Mouse (Mus musculus) CH12.LX (cell line): ENCODE data around the gene Nab2.
A peak's percentile ranks its signal among the peaks of the same experiment; 100 is the strongest.

Experiments used
- CHD1 ChIP-seq: IDR thresholded peaks from 2 replicates; pipeline ENCODE4 v1.6.1; 2012; ENCODE audit warnings: low read depth, low read length, improper control_type of control experiment, inconsistent platforms
- CTCF ChIP-seq, 2 experiments: IDR thresholded peaks in 1 of 2; conservative IDR thresholded peaks in 1 of 2; 2 replicates each; pipeline ENCODE4 v1.5.1; 2011 to 2012; ENCODE audit warnings: low read depth in 2 of 2, low read length in 2 of 2, improper control_type of control experiment in 1 of 2, inconsistent platforms in 1 of 2, mild to moderate bottlenecking in 1 of 2, moderate library complexity in 1 of 2
- E2F4 ChIP-seq: IDR thresholded peaks from 2 replicates; pipeline ENCODE4 v1.6.1; 2011; ENCODE audit warnings: low read depth, low read length, improper control_type of control experiment; ENCODE audit not compliant: insufficient replicate concordance
- EP300 ChIP-seq: IDR thresholded peaks from 2 replicates; pipeline ENCODE4 v1.6.1; 2011; ENCODE audit warnings: low read length, improper control_type of control experiment
- MEF2A ChIP-seq: IDR thresholded peaks from 2 replicates; pipeline ENCODE4 v1.6.1; 2014; ENCODE audit warnings: low read depth, mild to moderate bottlenecking, inconsistent platforms, low read length, improper control_type of control experiment, borderline replicate concordance
- MYC ChIP-seq: IDR thresholded peaks from 2 replicates; pipeline ENCODE4 v1.6.1; 2011; ENCODE audit warnings: low read depth, mild to moderate bottlenecking, improper control_type of control experiment, low read length
- POLR2A ChIP-seq: IDR thresholded peaks from 2 replicates; pipeline ENCODE4 v1.6.1; 2011; ENCODE audit warnings: low read depth, mild to moderate bottlenecking, improper control_type of control experiment, low read length
- POLR2AphosphoS2 ChIP-seq: IDR thresholded peaks from 2 replicates; pipeline ENCODE4 v1.6.1; 2011; ENCODE audit warnings: low read depth, low read length, improper control_type of control experiment
- TBP ChIP-seq: conservative IDR thresholded peaks from 2 replicates; pipeline ENCODE4 v1.6.1; 2011; ENCODE audit warnings: low read depth, low read length, improper control_type of control experiment
- TCF12 ChIP-seq: IDR thresholded peaks from 2 replicates; pipeline ENCODE4 v1.6.1; 2014; ENCODE audit warnings: low read depth, mild to moderate bottlenecking, inconsistent platforms, low read length, improper control_type of control experiment
- ZNF384 ChIP-seq: IDR thresholded peaks from 2 replicates; pipeline ENCODE4 v1.6.1; 2012; ENCODE audit warnings: low read depth, low read length, improper control_type of control experiment, inconsistent platforms

DNA sequence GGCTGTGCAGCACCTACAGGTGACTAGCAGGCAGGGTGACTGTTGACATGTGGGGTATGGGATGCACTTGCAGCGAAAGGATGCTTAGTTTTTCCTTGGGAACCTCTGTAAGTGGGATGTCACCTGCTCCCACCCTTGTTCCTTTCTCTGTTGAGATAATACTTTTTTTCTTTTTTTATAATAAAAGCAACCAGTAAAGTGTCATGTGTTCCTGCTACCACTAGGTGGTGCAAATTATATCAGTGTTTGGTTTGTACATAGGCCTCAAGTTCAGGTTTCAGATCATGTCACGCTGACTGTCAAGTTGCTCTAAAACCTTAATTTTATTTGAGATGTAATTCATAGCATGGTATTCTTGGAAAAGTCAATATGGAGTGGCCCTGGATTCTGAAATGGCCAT, 26.3 kb upstream of the Nab2 start:
- TF ChIP-seq EP300: no peak
- peak; percentile 72 to 78 for TF ChIP-seq CTCF (conservative IDR thresholded peaks at IDR 0.05 in 1 of 2, IDR thresholded peaks at IDR 0.05 in 1 of 2; ENCODE audit: low read depth in 2 of 2, low read length in 2 of 2)
- no peak for TF ChIP-seq POLR2A
- TF ChIP-seq E2F4: no peak
- no peak for TF ChIP-seq MEF2A
- TF ChIP-seq CHD1: no peak
- peak; percentile 81 for TF ChIP-seq ZNF384
- no peak for TF ChIP-seq POLR2AphosphoS2
- no peak for TF ChIP-seq TCF12
- TF ChIP-seq MYC: 0 out of 2 replicates have a peak, but pooled peaks have one; percentile 18
- no peak for TF ChIP-seq TBP
